Mouse (Mus musculus): ENCODE measurements at regions not wholly inside any gene's neighbourhood (a gene's known extent, or its start where the extent isn't known, plus 50 kb on each side); places are given as distances from the start of the nearest gene placed in this dataset.
A peak's percentile ranks its signal among the peaks of the same experiment; 100 is the strongest.

- no peak for DNase-seq (ENCODE audit: extremely low spot score in 1 of 2, low spot score in 1 of 2)
Observed at GRCm38 (mm10) chr8:49845575-49845974, 1001.8 kb upstream of the Tenm3 start.

DNA sequence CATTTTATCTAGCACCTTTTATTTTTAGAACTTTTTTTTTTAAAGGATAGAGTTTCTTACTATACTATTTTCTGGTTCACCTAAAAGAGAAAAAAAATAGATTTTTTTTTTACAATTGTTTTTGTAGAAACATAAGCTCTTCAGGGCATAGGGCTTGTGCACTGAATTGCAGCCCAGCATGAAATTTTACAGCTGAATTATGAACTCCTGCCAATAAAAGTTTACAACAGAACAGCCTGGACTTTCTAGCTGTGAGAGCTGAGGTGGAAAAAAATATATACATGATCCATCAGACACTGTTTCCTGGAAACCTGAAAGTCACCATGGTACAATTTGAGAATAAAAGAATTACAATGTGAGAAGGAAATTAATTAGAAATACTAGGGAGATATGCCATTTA lies 988.2 kb upstream of the Tenm3 start:
- no peak for DNase-seq (ENCODE audit: extremely low spot score in 1 of 2, low spot score in 1 of 2)

GRCm38 (mm10) chr8:49829345-49829744 lies 985.6 kb upstream of the Tenm3 start:
- peak; percentile 20 to 69 for DNase-seq (ENCODE audit: extremely low spot score in 1 of 2, low spot score in 1 of 2)

- DNase-seq (ENCODE audit: extremely low spot score in 1 of 2, low spot score in 1 of 2), result no peak
Observed at GRCm38 (mm10) chr8:49826231-49826630, 982.5 kb upstream of the Tenm3 start.

DNA sequence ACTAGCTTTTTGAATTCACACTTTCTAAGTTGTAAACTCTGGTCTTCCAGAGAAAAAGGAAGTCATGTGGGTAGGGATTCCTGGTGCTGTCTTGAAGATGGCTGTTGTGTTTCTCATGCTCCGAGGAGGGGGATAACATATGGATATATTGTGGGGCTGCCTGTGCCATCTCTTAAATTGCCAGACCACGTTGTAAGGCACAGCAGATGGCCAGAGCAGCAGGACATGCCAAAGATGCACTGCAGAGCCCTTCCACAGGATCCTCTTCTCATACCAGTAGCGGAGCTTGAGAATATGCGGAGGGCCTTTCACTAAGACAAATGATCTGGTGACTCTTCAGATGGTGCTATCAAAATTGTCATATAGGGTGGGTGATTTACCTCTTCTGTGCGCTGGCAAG lies 981.2 kb upstream of the Tenm3 start:
- no peak for DNase-seq (ENCODE audit: extremely low spot score in 1 of 2, low spot score in 1 of 2)

DNA sequence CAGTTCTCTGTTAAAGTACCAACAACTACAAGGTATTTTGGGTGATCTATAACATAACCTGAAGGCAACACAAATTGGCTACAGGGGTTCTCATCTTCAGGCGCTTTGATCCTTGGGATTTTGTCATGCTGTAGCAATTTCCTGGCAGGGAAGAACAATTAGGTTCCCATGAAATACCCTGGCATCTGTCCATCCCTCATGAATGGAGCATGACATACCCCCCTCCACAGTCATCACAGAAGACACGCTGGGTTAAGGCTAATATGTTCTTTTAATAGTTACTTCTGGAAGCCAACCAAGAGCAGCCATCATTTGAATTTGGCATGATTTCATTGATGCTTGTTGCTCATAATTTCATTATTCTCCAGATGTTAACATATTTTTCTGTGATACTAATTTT lies 979.0 kb upstream of the Tenm3 start:
- DNase-seq (ENCODE audit: extremely low spot score in 1 of 2, low spot score in 1 of 2), result no peak

GRCm38 (mm10) chr8:49799236-49799635 lies 955.5 kb upstream of the Tenm3 start:
- no peak for DNase-seq (ENCODE audit: extremely low spot score in 1 of 2, low spot score in 1 of 2)

- DNase-seq (ENCODE audit: extremely low spot score in 1 of 2, low spot score in 1 of 2), result no peak
Observed at GRCm38 (mm10) chr8:49796741-49797140, 953.0 kb upstream of the Tenm3 start.

DNA sequence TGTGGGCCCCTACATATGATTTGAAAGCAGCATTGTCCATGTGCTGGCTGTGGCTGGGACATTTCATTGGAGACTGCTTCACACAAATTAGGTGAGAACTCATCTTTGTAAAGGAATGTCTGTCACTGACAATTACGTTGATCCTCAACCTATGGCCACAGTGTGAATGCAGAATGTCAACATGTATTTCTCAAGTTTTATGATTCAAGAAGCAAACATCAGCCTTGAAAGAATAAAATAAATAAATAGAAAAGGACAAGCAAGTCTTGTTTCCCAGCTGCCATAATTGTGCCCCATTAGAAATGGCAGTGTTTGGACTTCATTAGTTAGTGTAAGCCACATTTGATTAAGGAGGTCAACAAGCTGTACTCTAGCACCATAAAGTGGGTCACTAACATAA lies 950.7 kb upstream of the Tenm3 start:
- DNase-seq (ENCODE audit: extremely low spot score in 1 of 2, low spot score in 1 of 2), result no peak

GRCm38 (mm10) chr8:49769829-49770228 lies 926.1 kb upstream of the Tenm3 start:
- DNase-seq (ENCODE audit: extremely low spot score in 1 of 2, low spot score in 1 of 2), result no peak

GRCm38 (mm10) chr8:49738043-49738442 lies 894.3 kb upstream of the Tenm3 start:
- DNase-seq (ENCODE audit: extremely low spot score in 1 of 2, low spot score in 1 of 2), result no peak

DNA sequence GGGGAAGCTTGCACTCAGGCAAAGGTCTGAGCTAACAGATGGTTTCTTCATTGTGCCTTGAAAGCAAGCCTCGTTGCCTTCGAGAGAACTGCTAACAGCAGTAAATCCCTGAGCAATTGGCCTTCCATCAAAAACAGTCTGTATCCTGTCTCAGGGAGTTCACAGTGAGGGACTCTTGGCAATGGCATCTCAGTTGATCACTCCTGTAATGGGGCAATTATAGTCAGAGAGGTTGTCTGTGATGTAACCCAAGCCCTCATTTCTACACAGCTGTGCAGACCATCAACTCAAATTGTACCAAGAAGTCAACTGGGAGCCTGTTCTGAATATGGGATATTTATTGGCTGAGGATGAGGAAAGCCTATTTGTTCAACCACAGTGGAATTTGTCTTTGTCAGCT lies 885.4 kb upstream of the Tenm3 start:
- no peak for DNase-seq (ENCODE audit: extremely low spot score in 1 of 2, low spot score in 1 of 2)

- DNase-seq (ENCODE audit: extremely low spot score in 1 of 2, low spot score in 1 of 2), result no peak
Observed at GRCm38 (mm10) chr8:49712371-49712770, 868.6 kb upstream of the Tenm3 start.

- no peak for DNase-seq (ENCODE audit: extremely low spot score in 1 of 2, low spot score in 1 of 2)
Observed at GRCm38 (mm10) chr8:49708701-49709100, 865.0 kb upstream of the Tenm3 start.

DNA sequence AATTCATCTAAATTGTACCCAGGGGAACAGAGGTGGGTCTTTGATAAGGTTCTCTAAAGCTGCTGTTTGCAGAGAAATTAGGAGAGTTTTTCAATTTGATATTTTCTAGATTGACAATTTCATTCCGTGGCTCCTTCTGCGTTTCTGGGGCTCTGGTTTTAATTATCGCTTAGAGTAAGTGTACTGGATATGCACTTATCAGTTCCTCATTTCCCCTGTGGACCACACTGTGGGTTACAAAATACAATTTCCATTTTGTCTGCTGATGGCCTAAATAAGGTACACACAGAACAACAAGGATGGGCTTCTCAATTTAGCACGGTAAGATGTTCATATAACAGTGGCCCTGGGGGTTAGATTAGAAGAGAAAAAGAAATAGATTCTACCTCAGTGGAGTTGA lies 855.3 kb upstream of the Tenm3 start:
- DNase-seq (ENCODE audit: extremely low spot score in 1 of 2, low spot score in 1 of 2), result no peak

GRCm38 (mm10) chr8:49696709-49697108 lies 853.0 kb upstream of the Tenm3 start:
- no peak for DNase-seq (ENCODE audit: extremely low spot score in 1 of 2, low spot score in 1 of 2)
